Mouse (Mus musculus): ENCODE measurements around the gene Col6a6. TPM values are rescaled to one million over a fixed set of nuclear protein-coding genes. Genes with fewer than 3 reads are reported as not detected.

Col6a6 gene
- polyA plus RNA-seq, 1 experiment from 2014 or later, result 0.29 TPM

DNA sequence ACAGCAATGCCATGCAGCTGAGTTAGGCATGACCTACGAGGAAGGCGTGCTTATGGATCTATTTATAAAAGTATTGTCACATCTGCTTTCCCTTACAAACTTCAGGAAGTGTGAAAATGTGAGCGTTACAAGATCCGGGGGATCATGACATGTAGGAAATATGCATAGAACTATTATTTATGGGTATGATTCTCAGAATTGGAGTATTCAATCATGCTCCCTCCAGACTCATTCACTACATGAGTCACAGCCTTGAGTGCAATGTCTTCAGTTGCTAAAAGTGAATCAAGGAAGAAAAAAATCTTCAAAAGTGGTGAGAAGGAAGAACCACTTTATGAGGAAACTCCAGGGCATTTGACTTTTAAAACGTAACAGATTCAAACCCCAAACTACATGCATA is 63.3 kb downstream of the Col6a6 start:
- Histone ChIP-seq H3K4me1 (replicated peaks) (no peaks in the 10 kb centered on the region), H3K36me3 (no peaks in the 10 kb centered on the region), H3K9ac (no peak overlapping the region)

DNA sequence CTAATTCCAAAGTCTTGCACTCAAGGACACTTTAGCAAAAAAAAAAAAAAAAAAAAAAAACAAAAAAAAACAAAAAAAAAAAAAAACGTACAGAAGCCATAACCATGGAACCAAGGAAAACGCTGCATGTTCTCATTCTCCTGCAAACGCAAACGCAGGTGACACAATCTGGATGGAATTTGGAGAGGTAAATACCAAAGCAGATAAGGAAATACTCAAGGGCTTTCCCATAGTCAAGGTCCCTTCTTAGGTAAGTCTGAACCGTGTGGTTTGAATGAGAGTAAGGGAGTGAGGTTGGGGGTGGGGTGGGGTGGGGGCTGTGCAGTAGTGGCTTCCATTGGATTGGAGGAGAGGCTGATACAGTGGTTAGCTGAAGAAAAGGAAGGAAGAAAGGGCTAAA is 63.8 kb downstream of the Col6a6 start:
- no peak overlapping the region for H3K27ac ChIP-seq (replicated peaks)
- no peaks in the 10 kb centered on the region for H3K27me3 ChIP-seq
- no peak overlapping the region for H3K9ac ChIP-seq
- no peaks in the 10 kb centered on the region for H3K9me3 ChIP-seq
- no peak overlapping the region for H3K4me3 ChIP-seq
- H3K4me2 ChIP-seq, result no peak overlapping the region
- H3K36me3 ChIP-seq, result no peaks in the 10 kb centered on the region
- H3K4me1 ChIP-seq (replicated peaks), result no peaks in the 10 kb centered on the region
- WGBS, result 83% methylated on average over 5 of the region's 5 CpGs
- no peak for ATAC-seq (ENCODE audit: low FRiP score, low read depth)

More for the DNA sequence above, 63.3 kb downstream of the Col6a6 start:
- H3K4me2 ChIP-seq, result no peak overlapping the region
- ATAC-seq (ENCODE audit: low FRiP score, low read depth), result no peak
- 88% methylated on average over 5 of the region's 5 CpGs for WGBS
- no peaks in the 10 kb centered on the region for H3K27me3 ChIP-seq
- H3K4me3 ChIP-seq, result no peak overlapping the region
- no peak overlapping the region for H3K27ac ChIP-seq (replicated peaks)
- H3K9me3 ChIP-seq, result no peaks in the 10 kb centered on the region

- Histone ChIP-seq H3K9ac (no peak overlapping the region), H3K9me3 (no peaks in the 10 kb centered on the region), H3K27ac (replicated peaks) (no peak overlapping the region), H3K4me2 (no peak overlapping the region), H3K4me1 (replicated peaks) (no peaks in the 10 kb centered on the region), H3K4me3 (no peak overlapping the region), H3K27me3 (no peaks in the 10 kb centered on the region), H3K36me3 (no peaks in the 10 kb centered on the region)
- ATAC-seq (ENCODE audit: low FRiP score, low read depth), result no peak
- WGBS, result 84% methylated on average over 3 of the region's 3 CpGs
Measured at GRCm38 (mm10) chr9:105763625-105764024, 64.3 kb downstream of the Col6a6 start.

- ATAC-seq (ENCODE audit: low FRiP score, low read depth), result no peak
- 85% methylated on average over 7 of the region's 7 CpGs for WGBS
Measured at GRCm38 (mm10) chr9:105762274-105762673, 65.7 kb downstream of the Col6a6 start.

DNA sequence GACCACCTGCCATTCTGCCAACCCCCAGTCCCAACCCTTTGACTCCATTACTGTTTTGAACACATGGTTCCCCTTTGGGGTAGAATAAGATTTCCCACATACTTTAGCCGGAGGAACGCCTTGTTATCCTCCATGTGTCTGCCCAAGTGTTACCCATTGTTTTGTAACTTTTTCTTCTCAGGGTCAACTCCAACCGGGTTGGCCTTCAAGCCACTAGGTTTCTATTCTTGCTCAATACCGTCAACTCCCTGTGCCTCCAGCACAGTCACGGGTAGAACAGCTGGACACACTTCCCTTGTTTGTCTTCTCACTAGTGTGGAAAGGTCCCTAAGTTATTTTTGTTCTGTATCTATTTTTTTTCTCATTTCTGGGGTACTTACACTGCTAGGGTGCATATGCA is 69.1 kb downstream of the Col6a6 start:
- Histone ChIP-seq H3K36me3 (no peaks in the 10 kb centered on the region), H3K4me2 (no peak overlapping the region), H3K4me3 (no peak overlapping the region), H3K4me1 (replicated peaks) (no peaks in the 10 kb centered on the region), H3K9me3 (no peaks in the 10 kb centered on the region), H3K27ac (replicated peaks) (no peak overlapping the region), H3K27me3 (no peaks in the 10 kb centered on the region), H3K9ac (no peak overlapping the region)
- 80% methylated on average over 5 of the region's 5 CpGs for WGBS
- no peak for ATAC-seq (ENCODE audit: low FRiP score, low read depth)

More at GRCm38 (mm10) chr9:105762274-105762673, 65.7 kb downstream of the Col6a6 start:
- H3K9ac ChIP-seq, result no peak overlapping the region
- H3K27ac ChIP-seq (replicated peaks), result no peak overlapping the region
- H3K27me3 ChIP-seq, result no peaks in the 10 kb centered on the region
- no peaks in the 10 kb centered on the region for H3K36me3 ChIP-seq
- H3K9me3 ChIP-seq, result no peaks in the 10 kb centered on the region
- H3K4me3 ChIP-seq, result no peak overlapping the region
- H3K4me1 ChIP-seq (replicated peaks), result no peaks in the 10 kb centered on the region
- no peak overlapping the region for H3K4me2 ChIP-seq

- no peak for ATAC-seq (ENCODE audit: low FRiP score, low read depth)
- no peaks in the 10 kb centered on the region for H3K27me3 ChIP-seq
- no peaks in the 10 kb centered on the region for H3K9me3 ChIP-seq
- no peaks in the 10 kb centered on the region for H3K36me3 ChIP-seq
- no peak overlapping the region for H3K9ac ChIP-seq
- no peak overlapping the region for H3K4me2 ChIP-seq
- H3K4me1 ChIP-seq (replicated peaks), result no peaks in the 10 kb centered on the region
- no peak overlapping the region for H3K4me3 ChIP-seq
- WGBS, result 90% methylated on average over 14 of the region's 14 CpGs
- no peak overlapping the region for H3K27ac ChIP-seq (replicated peaks)
Measured at GRCm38 (mm10) chr9:105758173-105758765, 69.7 kb downstream of the Col6a6 start.

- no peaks in the 10 kb centered on the region for H3K4me1 ChIP-seq (replicated peaks)
- no peaks in the 10 kb centered on the region for H3K36me3 ChIP-seq
- WGBS, result 65% methylated on average over 1 of the region's 1 CpGs
- no peak overlapping the region for H3K4me3 ChIP-seq
- H3K27ac ChIP-seq (replicated peaks), result no peak overlapping the region
- no peaks in the 10 kb centered on the region for H3K27me3 ChIP-seq
- no peak overlapping the region for H3K4me2 ChIP-seq
- no peaks in the 10 kb centered on the region for H3K9me3 ChIP-seq
- no peak for ATAC-seq (ENCODE audit: low FRiP score, low read depth)
- no peak overlapping the region for H3K9ac ChIP-seq
Measured at GRCm38 (mm10) chr9:105754256-105754655, 73.7 kb downstream of the Col6a6 start.

DNA sequence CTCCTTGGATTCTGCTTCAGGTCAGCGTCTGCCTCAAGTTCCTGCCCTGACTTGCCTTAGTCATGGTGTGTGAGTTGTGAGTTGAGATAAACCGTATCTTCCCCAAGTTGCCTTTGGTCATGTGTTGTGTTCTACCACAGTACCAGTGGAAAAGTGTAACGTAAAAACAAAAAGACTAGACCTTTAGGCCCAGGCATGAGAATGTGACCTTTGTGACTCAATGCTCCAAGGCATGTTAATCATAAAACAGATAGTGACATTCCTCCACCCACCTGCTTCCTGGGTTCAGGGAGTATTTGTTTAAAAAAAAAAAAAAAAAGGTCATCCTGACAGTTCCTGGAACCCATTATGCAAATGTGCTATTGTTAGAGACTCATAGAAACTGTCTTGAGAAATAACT is 82.1 kb downstream of the Col6a6 start:
- Histone ChIP-seq H3K4me3 (no peak overlapping the region), H3K36me3 (no peaks in the 10 kb centered on the region), H3K9me3 (no peaks in the 10 kb centered on the region), H3K27me3 (no peaks in the 10 kb centered on the region), H3K4me2 (no peak overlapping the region), H3K9ac (no peak overlapping the region), H3K27ac (replicated peaks) (no peak overlapping the region), H3K4me1 (replicated peaks) (no peaks in the 10 kb centered on the region)
- 90% methylated on average over 3 of the region's 3 CpGs for WGBS
- no peak for ATAC-seq (ENCODE audit: low FRiP score, low read depth)

DNA sequence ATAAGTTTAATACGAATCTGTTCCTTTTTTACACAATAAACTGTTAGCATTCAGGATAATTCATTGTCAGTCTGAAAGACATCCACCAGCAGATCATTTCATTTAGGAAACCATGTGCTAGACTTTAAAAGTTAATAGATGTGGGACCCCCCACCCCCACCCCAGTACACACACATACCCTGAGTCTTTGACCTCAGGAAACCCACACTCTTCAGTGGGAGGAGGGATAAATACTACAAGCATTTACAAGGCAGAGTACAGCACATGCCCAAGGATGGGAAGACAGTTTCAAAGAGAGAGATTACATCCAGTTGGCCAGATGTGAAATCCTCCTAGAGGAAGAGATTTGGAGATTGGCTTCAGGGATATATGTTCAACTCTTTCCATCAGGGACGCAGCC is 87.5 kb downstream of the Col6a6 start:
- H3K4me1 ChIP-seq (replicated peaks), result peaks cover 7% of the 10 kb centered on the region
- H3K27ac ChIP-seq (replicated peaks), result no peak overlapping the region
- H3K27me3 ChIP-seq, result no peaks in the 10 kb centered on the region
- no peaks in the 10 kb centered on the region for H3K9me3 ChIP-seq
- H3K4me3 ChIP-seq, result no peak overlapping the region
- no peak overlapping the region for H3K9ac ChIP-seq
- H3K36me3 ChIP-seq, result no peaks in the 10 kb centered on the region
- 91% methylated on average over 2 of the region's 2 CpGs for WGBS
- no peak overlapping the region for H3K4me2 ChIP-seq
- ATAC-seq (ENCODE audit: low FRiP score, low read depth), result no peak

DNA sequence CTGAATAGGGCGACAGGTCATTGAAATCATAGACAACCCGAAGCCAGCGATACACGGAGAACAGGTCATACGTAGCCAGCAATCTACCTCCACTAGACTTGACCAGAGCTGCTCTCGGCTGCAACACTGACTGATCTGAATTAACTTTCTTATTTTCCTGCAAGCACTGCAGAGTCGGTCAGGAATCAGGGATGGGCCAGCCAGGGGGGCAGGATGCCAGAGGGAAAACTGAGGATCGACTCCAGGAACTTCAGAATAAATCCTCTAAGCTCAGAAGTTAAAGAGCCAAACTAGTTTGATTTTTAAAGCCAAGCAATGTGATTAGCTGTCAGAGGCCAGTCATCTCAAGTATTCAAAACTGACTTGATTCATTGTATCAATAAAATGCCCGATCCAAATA is 88.5 kb downstream of the Col6a6 start:
- no peak for ATAC-seq (ENCODE audit: low FRiP score, low read depth)
- no peak overlapping the region for H3K4me3 ChIP-seq
- H3K9me3 ChIP-seq, result no peaks in the 10 kb centered on the region
- H3K36me3 ChIP-seq, result no peaks in the 10 kb centered on the region
- H3K4me2 ChIP-seq, result no peak overlapping the region
- WGBS, result 87% methylated on average over 9 of the region's 9 CpGs
- H3K27ac ChIP-seq (replicated peaks), result no peak overlapping the region
- no peak overlapping the region for H3K9ac ChIP-seq
- H3K4me1 ChIP-seq (replicated peaks), result peaks cover 15% of the 10 kb centered on the region
- H3K27me3 ChIP-seq, result no peaks in the 10 kb centered on the region

- H3K9ac ChIP-seq, result no peak overlapping the region
- H3K27me3 ChIP-seq, result no peaks in the 10 kb centered on the region
- H3K9me3 ChIP-seq, result no peaks in the 10 kb centered on the region
- no peak overlapping the region for H3K4me3 ChIP-seq
- no peak overlapping the region for H3K27ac ChIP-seq (replicated peaks)
- H3K36me3 ChIP-seq, result no peaks in the 10 kb centered on the region
- peaks cover 15% of the 10 kb centered on the region for H3K4me1 ChIP-seq (replicated peaks)
- 41% methylated on average over 8 of the region's 8 CpGs for WGBS
- ATAC-seq (ENCODE audit: low FRiP score, low read depth), result peak; percentile 71; the same call in 1 of the 2 replicates
- H3K4me2 ChIP-seq, result no peak overlapping the region
Measured at GRCm38 (mm10) chr9:105737448-105737847, 90.5 kb downstream of the Col6a6 start.

- no peaks in the 10 kb centered on the region for H3K36me3 ChIP-seq
- no peak overlapping the region for H3K4me2 ChIP-seq
- whole genome bisulfite sequencing, result 43% methylated on average over 5 of the region's 5 CpGs
- no peak overlapping the region for H3K9ac ChIP-seq
- H3K4me3 ChIP-seq, result no peak overlapping the region
- H3K27ac ChIP-seq (replicated peaks), result no peak overlapping the region
- no peaks in the 10 kb centered on the region for H3K9me3 ChIP-seq
- H3K27me3 ChIP-seq, result no peaks in the 10 kb centered on the region
- no peak for ATAC-seq (ENCODE audit: low FRiP score, low read depth)
- peaks cover 21% of the 10 kb centered on the region for H3K4me1 ChIP-seq (replicated peaks)
Measured at GRCm38 (mm10) chr9:105735195-105735594, 92.8 kb downstream of the Col6a6 start.

- no peak overlapping the region for H3K9ac ChIP-seq
- no peak for ATAC-seq (ENCODE audit: low FRiP score, low read depth)
Measured at GRCm38 (mm10) chr9:105734651-105735050, 93.3 kb downstream of the Col6a6 start.

More at GRCm38 (mm10) chr9:105734651-105735050, 93.3 kb downstream of the Col6a6 start:
- Histone ChIP-seq H3K4me2 (no peak overlapping the region), H3K4me1 (replicated peaks) (peaks cover 21% of the 10 kb centered on the region), H3K27me3 (no peaks in the 10 kb centered on the region), H3K27ac (replicated peaks) (0 out of 2 replicates have a peak overlapping the region, but pooled peaks have one; percentile 28), H3K4me3 (no peak overlapping the region), H3K9me3 (no peaks in the 10 kb centered on the region), H3K36me3 (no peaks in the 10 kb centered on the region)
- WGBS, result 71% methylated on average over 2 of the region's 2 CpGs

All from hindbrain, embryonic 15.5 days (tissue).